Comparison of ENCODE assay signal across 21 mouse cellular contexts in the genomic region with DNA sequence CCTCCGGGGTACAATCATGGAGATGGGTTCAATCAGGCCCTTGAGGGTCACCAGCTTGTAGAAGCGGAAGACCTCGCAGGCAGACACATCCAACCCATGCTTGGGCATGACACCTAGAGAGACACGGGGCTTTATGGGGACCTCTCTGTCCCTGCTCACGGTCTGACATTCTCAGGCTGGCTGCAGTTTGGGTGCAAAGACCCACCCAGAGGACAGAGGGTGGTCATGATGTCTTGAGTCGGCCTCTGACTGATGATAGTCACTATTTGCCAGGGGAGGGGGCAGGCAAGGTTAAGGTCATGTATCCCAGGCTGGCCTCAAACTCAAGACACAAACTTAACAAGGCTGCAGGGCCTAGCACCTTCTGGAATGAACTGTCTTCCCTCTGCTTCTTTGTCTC.
A peak's percentile ranks its signal among the peaks of the same experiment; 100 is the strongest.
DNase-seq lines count a peak whose midpoint lies in the region; ATAC-seq and TF ChIP-seq lines count a peak whose summit lies in the region.
"Had no signal": no experiment of that assay in that cellular context is flagged by ENCODE, and none has a peak within 500 bp of the region (broad histone marks: within the 10 kb centered on the region; RNA-seq: fewer than 3 reads in every experiment).

No protein-coding gene starts in this region.

- no peak overlapping the region for H3K9ac ChIP-seq in kidney, embryonic 15.5 days
- H3K9ac ChIP-seq in midbrain, embryonic 11.5 days (ENCODE audit: low read length), result no peak overlapping the region
- no peak overlapping the region for H3K9ac ChIP-seq in midbrain, postnatal 0 days (replicated peaks; ENCODE audit: low read length, poor library complexity, severe bottlenecking)
- H3K9ac ChIP-seq: embryonic facial prominence, embryonic 12.5 days; forebrain, postnatal 0 days; hindbrain, embryonic 15.5 days; limb, embryonic 12.5 days; liver, postnatal 0 days; neural tube, embryonic 15.5 days had no signal

- H3K9me3 ChIP-seq in kidney, embryonic 15.5 days (replicated peaks), result no peaks in the 10 kb centered on the region
- no peaks in the 10 kb centered on the region; the same call in 1 of the 2 replicates for H3K9me3 ChIP-seq in midbrain, embryonic 11.5 days (ENCODE audit: control insufficient read depth, low read length)
- no peaks in the 10 kb centered on the region for H3K9me3 ChIP-seq in midbrain, postnatal 0 days (ENCODE audit: low read length)
- H3K9me3 ChIP-seq: embryonic facial prominence, embryonic 12.5 days; G1E; hindbrain, embryonic 15.5 days; limb, embryonic 12.5 days; midbrain, embryonic 10.5 days; neural tube, embryonic 15.5 days had no signal

- no peak overlapping the region for H3K4me3 ChIP-seq in kidney, embryonic 15.5 days (replicated peaks)
- H3K4me3 ChIP-seq in midbrain, embryonic 11.5 days (ENCODE audit: low read depth, low read length), result no peak overlapping the region
- no peak overlapping the region for H3K4me3 ChIP-seq in midbrain, postnatal 0 days (ENCODE audit: low read depth, low read length)
- H3K4me3 ChIP-seq: embryonic facial prominence, embryonic 12.5 days; hindbrain, embryonic 15.5 days; limb, embryonic 12.5 days; midbrain, embryonic 10.5 days; neural tube, embryonic 15.5 days had no signal

- no peak for ATAC-seq in kidney, embryonic 15.5 days (replicated peaks; ENCODE audit: low FRiP score)
- ATAC-seq in midbrain, embryonic 11.5 days (ENCODE audit: low FRiP score), result no peak
- no peak for ATAC-seq in midbrain, postnatal 0 days (ENCODE audit: low FRiP score)
- ATAC-seq: forebrain, postnatal 0 days; liver, postnatal 0 days; Patski had no signal

- WGBS in kidney, embryonic 15.5 days, result 93% methylated on average over 6 of the region's 6 CpGs
- 92% methylated on average over 6 of the region's 6 CpGs for WGBS in midbrain, embryonic 11.5 days
- 93% methylated on average over 6 of the region's 6 CpGs for WGBS in midbrain, postnatal 0 days

- no peaks in the 10 kb centered on the region for H3K27me3 ChIP-seq in kidney, embryonic 15.5 days
- no peaks in the 10 kb centered on the region for H3K27me3 ChIP-seq in midbrain, embryonic 11.5 days (ENCODE audit: control insufficient read depth, insufficient read depth, low read length)
- H3K27me3 ChIP-seq in midbrain, postnatal 0 days (ENCODE audit: insufficient read depth, low read length), result no peaks in the 10 kb centered on the region
- H3K27me3 ChIP-seq: embryonic facial prominence, embryonic 12.5 days; hindbrain, embryonic 15.5 days; limb, embryonic 12.5 days; neural tube, embryonic 15.5 days; Patski had no signal

- H3K4me2 ChIP-seq in kidney, embryonic 15.5 days, result no peak overlapping the region
- H3K4me2 ChIP-seq in midbrain, embryonic 11.5 days, result no peak overlapping the region
- no peak overlapping the region for H3K4me2 ChIP-seq in midbrain, postnatal 0 days (ENCODE audit: low read depth, low read length, poor library complexity, severe bottlenecking)
- H3K4me2 ChIP-seq: embryonic facial prominence, embryonic 12.5 days; hindbrain, embryonic 15.5 days; limb, embryonic 12.5 days; liver, embryonic 11.5 days; neural tube, embryonic 15.5 days had no signal

- DNase-seq in cerebellum, adult 9-11 months, result peak; percentile 23
- no peak for DNase-seq in cerebellum, postnatal 4 days (ENCODE audit: low spot score in 2 of 2)
- no peak for DNase-seq in kidney, adult 9 months
- DNase-seq in midbrain, embryonic 11.5 days (ENCODE audit: low spot score, missing footprints), result peak; percentile 44
- no peak for DNase-seq in midbrain, postnatal 0 days (ENCODE audit: low spot score)
- DNase-seq in spleen, postnatal 10 days (ENCODE audit: low spot score in 2 of 2), result no peak
- DNase-seq: cerebellum, adult 11 months; forebrain, postnatal 0 days; gastrocnemius, postnatal 36 days; layer of hippocampus, postnatal 36 days; liver, postnatal 0 days; right cerebral cortex, adult 18-20 months had no signal

- no peak for TF ChIP-seq CTCF in midbrain, postnatal 0 days (IDR thresholded peaks at IDR 0.05)

- H3K4me1 ChIP-seq in kidney, embryonic 15.5 days, result peaks cover 16% of the 10 kb centered on the region
- H3K4me1 ChIP-seq in midbrain, embryonic 11.5 days (ENCODE audit: control insufficient read depth, insufficient read depth, low read length), result no peaks in the 10 kb centered on the region
- no peaks in the 10 kb centered on the region for H3K4me1 ChIP-seq in midbrain, postnatal 0 days (ENCODE audit: insufficient read depth, low read length)
- H3K4me1 ChIP-seq: hindbrain, embryonic 15.5 days; neural tube, embryonic 15.5 days had no signal

- H3K36me3 ChIP-seq in kidney, embryonic 15.5 days, result peaks cover 38% of the 10 kb centered on the region
- H3K36me3 ChIP-seq in midbrain, embryonic 11.5 days (ENCODE audit: control insufficient read depth, insufficient read depth, low read length), result 0 out of 2 replicates have a peak, but pooled peaks cover 3% of the 10 kb centered on the region
- peaks cover 58% of the 10 kb centered on the region for H3K36me3 ChIP-seq in midbrain, postnatal 0 days (ENCODE audit: insufficient read depth, low read length)
- H3K36me3 ChIP-seq: G1E; limb, embryonic 12.5 days had no signal

- 0 out of 2 replicates have a peak overlapping the region, but pooled peaks have one; percentile 66 for H3K27ac ChIP-seq in kidney, embryonic 15.5 days
- H3K27ac ChIP-seq in midbrain, embryonic 11.5 days (ENCODE audit: low read depth, low read length), result no peak overlapping the region
- no peak overlapping the region for H3K27ac ChIP-seq in midbrain, postnatal 0 days (ENCODE audit: low read depth, low read length)
- H3K27ac ChIP-seq: hindbrain, embryonic 15.5 days; limb, embryonic 12.5 days; midbrain, embryonic 10.5 days; neural tube, embryonic 15.5 days had no signal

Comparison
In these comparisons a context has a peak if more than half of its experiments do, and no peak if none do; other contexts are left out.
1. DNase-seq: peak in cerebellum, adult 9-11 months (single experiment) and midbrain, embryonic 11.5 days (single experiment); none in cerebellum, postnatal 4 days (0 of 2), kidney, adult 9 months (single experiment), midbrain, postnatal 0 days (single experiment) and spleen, postnatal 10 days (0 of 2).